19 mouse cellular contexts compared by ENCODE assay signal in genomic region chr5:122449946-122450345, GRCm38 (mm10). TPM values are rescaled to one million over a fixed set of nuclear protein-coding genes. Genes with fewer than 3 reads are reported as not detected.
DNase-seq lines count a peak whose midpoint lies in the region; ATAC-seq and TF ChIP-seq lines count a peak whose summit lies in the region.
"Had no signal": no experiment of that assay in that cellular context is flagged by ENCODE, and none has a peak within 500 bp of the region (broad histone marks: within the 10 kb centered on the region; RNA-seq: fewer than 3 reads in every experiment).

No protein-coding gene starts in this region.

- no peaks in the 10 kb centered on the region for H3K9me3 ChIP-seq in heart, embryonic 12.5 days (replicated peaks)
- H3K9me3 ChIP-seq in hindbrain, embryonic 10.5 days = no peaks in the 10 kb centered on the region
- H3K9me3 ChIP-seq in hindbrain, postnatal 0 days (ENCODE audit: low read length) = no peaks in the 10 kb centered on the region
- H3K9me3 ChIP-seq: embryonic facial prominence, embryonic 10.5 days; forebrain, embryonic 13.5 days had no signal

- no peak for TF ChIP-seq CTCF in hindbrain, postnatal 0 days (IDR thresholded peaks at IDR 0.05; ENCODE audit: low read depth)

- peak; percentile 92 for DNase-seq in heart, adult 11 months
- DNase-seq in hindbrain, embryonic 10.5 days (ENCODE audit: low spot score) = peak; percentile 27
- no peak for DNase-seq in hindbrain, postnatal 0 days (ENCODE audit: low spot score)
- DNase-seq in Muller cell, postnatal 12 days (ENCODE audit: inconsistent ontology term) = peak; percentile 26
- DNase-seq in mesoderm, embryonic 11.5 days (ENCODE audit: low read depth, low spot score) = peak; percentile 35
- DNase-seq in cerebellum, adult 18-20 months = no peak
- no peak for DNase-seq in cerebellum, adult 9-11 months
- DNase-seq: adrenal gland, adult 8-10 months; cerebellum, adult 11-12 months; cerebellum, postnatal 10 days; forebrain, postnatal 0 days; gastrocnemius, postnatal 14 days; kidney, adult 11 months; kidney, adult 9 months had no signal

- no peak overlapping the region for H3K9ac ChIP-seq in heart, embryonic 12.5 days
- H3K9ac ChIP-seq in hindbrain, postnatal 0 days (replicated peaks; ENCODE audit: low read length) = no peak overlapping the region
- H3K9ac ChIP-seq: forebrain, embryonic 13.5 days; forebrain, postnatal 0 days had no signal

- peaks cover 42% of the 10 kb centered on the region for H3K4me1 ChIP-seq in heart, embryonic 12.5 days (replicated peaks)
- peaks cover 15% of the 10 kb centered on the region for H3K4me1 ChIP-seq in hindbrain, embryonic 10.5 days (replicated peaks)
- no peaks in the 10 kb centered on the region for H3K4me1 ChIP-seq in hindbrain, postnatal 0 days (ENCODE audit: insufficient read depth, low read length)
- H3K4me1 ChIP-seq: forebrain, embryonic 13.5 days had no signal

- no peak overlapping the region for H3K4me3 ChIP-seq in heart, embryonic 12.5 days
- H3K4me3 ChIP-seq in hindbrain, embryonic 10.5 days = no peak overlapping the region
- no peak overlapping the region for H3K4me3 ChIP-seq in hindbrain, postnatal 0 days (ENCODE audit: low read length)
- H3K4me3 ChIP-seq: embryonic facial prominence, embryonic 10.5 days; forebrain, embryonic 13.5 days had no signal

- H3K4me2 ChIP-seq in heart, embryonic 12.5 days = no peak overlapping the region
- H3K4me2 ChIP-seq in hindbrain, postnatal 0 days (ENCODE audit: low read depth, low read length) = no peak overlapping the region
- H3K4me2 ChIP-seq: forebrain, embryonic 13.5 days had no signal

- WGBS in heart, embryonic 12.5 days = 69% methylated on average over 7 of the region's 7 CpGs
- 46% methylated on average over 7 of the region's 7 CpGs for WGBS in hindbrain, embryonic 10.5 days
- 34% methylated on average over 7 of the region's 7 CpGs for WGBS in hindbrain, postnatal 0 days

- peaks cover 60% of the 10 kb centered on the region for H3K36me3 ChIP-seq in heart, embryonic 12.5 days
- peaks cover 84% of the 10 kb centered on the region for H3K36me3 ChIP-seq in hindbrain, embryonic 10.5 days
- peaks cover 36% of the 10 kb centered on the region for H3K36me3 ChIP-seq in hindbrain, postnatal 0 days (ENCODE audit: insufficient read depth, low read length)

- ATAC-seq in heart, embryonic 12.5 days (ENCODE audit: insufficient number of reproducible peaks, low FRiP score) = no peak
- ATAC-seq in hindbrain, postnatal 0 days = no peak
- ATAC-seq: forebrain, embryonic 13.5 days; forebrain, postnatal 0 days; hindbrain, embryonic 16.5 days had no signal

- H3K27ac ChIP-seq in heart, embryonic 12.5 days (ENCODE audit: poor library complexity, severe bottlenecking) = no peak overlapping the region
- no peak overlapping the region for H3K27ac ChIP-seq in hindbrain, embryonic 10.5 days
- no peak overlapping the region for H3K27ac ChIP-seq in hindbrain, postnatal 0 days
- H3K27ac ChIP-seq: embryonic facial prominence, embryonic 10.5 days; forebrain, embryonic 13.5 days had no signal

- no peaks in the 10 kb centered on the region for H3K27me3 ChIP-seq in heart, embryonic 12.5 days (replicated peaks)
- no peaks in the 10 kb centered on the region for H3K27me3 ChIP-seq in hindbrain, embryonic 10.5 days (ENCODE audit: insufficient read depth, poor library complexity, severe bottlenecking)
- no peaks in the 10 kb centered on the region for H3K27me3 ChIP-seq in hindbrain, postnatal 0 days (ENCODE audit: insufficient read depth, low read length)
- H3K27me3 ChIP-seq: CH12.LX; forebrain, embryonic 13.5 days had no signal

RNA-seq across cellular contexts. Expression of gene Anapc7, which starts 28.5 kb away (rescaled TPM):
- 32.0 and 35.4 TPM in 2 replicates for polyA plus RNA-seq in heart, embryonic 12.5 days (2016; fragmentation: Nextera tagmentation; extraction: Ambion mirVana)
- polyA plus RNA-seq in hindbrain, embryonic 10.5 days (2016; fragmentation: Nextera tagmentation; extraction: Ambion mirVana) = 52.0 and 54.8 TPM in 2 replicates
- total RNA-seq in hindbrain, postnatal 0 days (2014; rRNA removed) = 26.1 and 32.0 TPM in 2 replicates
- 44.0 and 44.6 TPM in 2 replicates for polyA plus RNA-seq in hindbrain, postnatal 0 days (2015; fragmentation: Nextera tagmentation; extraction: Ambion mirVana)

RNA-seq across cellular contexts. Expression of gene Atp2a2, which starts 52.1 kb away (rescaled TPM):
- polyA plus RNA-seq in heart, embryonic 12.5 days (2016; fragmentation: Nextera tagmentation; extraction: Ambion mirVana) = 414 and 424 TPM in 2 replicates
- polyA plus RNA-seq in hindbrain, embryonic 10.5 days (2016; fragmentation: Nextera tagmentation; extraction: Ambion mirVana) = 38.8 and 41.9 TPM in 2 replicates
- total RNA-seq in hindbrain, postnatal 0 days (2014; rRNA removed) = 200 and 204 TPM in 2 replicates
- 46.2 and 47.4 TPM in 2 replicates for polyA plus RNA-seq in hindbrain, postnatal 0 days (2015; fragmentation: Nextera tagmentation; extraction: Ambion mirVana)

RNA-seq across cellular contexts. Expression of gene Arpc3, which starts 58.3 kb away (rescaled TPM):
- polyA plus RNA-seq in heart, embryonic 12.5 days (2016; fragmentation: Nextera tagmentation; extraction: Ambion mirVana) = 105 and 109 TPM in 2 replicates
- 90.2 and 97.9 TPM in 2 replicates for polyA plus RNA-seq in hindbrain, embryonic 10.5 days (2016; fragmentation: Nextera tagmentation; extraction: Ambion mirVana)
- 141 and 163 TPM in 2 replicates for total RNA-seq in hindbrain, postnatal 0 days (2014; rRNA removed)
- 133 and 144 TPM in 2 replicates for polyA plus RNA-seq in hindbrain, postnatal 0 days (2015; fragmentation: Nextera tagmentation; extraction: Ambion mirVana)

Comparison
In these comparisons a context has a peak if more than half of its experiments do, and no peak if none do; other contexts are left out.
1. DNase-seq: peak in heart, adult 11 months (single experiment), hindbrain, embryonic 10.5 days (single experiment), Muller cell, postnatal 12 days (single experiment) and mesoderm, embryonic 11.5 days (single experiment); none in hindbrain, postnatal 0 days (single experiment), cerebellum, adult 18-20 months (0 of 2) and cerebellum, adult 9-11 months (single experiment).